8 mouse cellular contexts compared by ENCODE assay signal in genomic region chr14:40894576-40895247, GRCm38 (mm10). TPM values are rescaled to one million over a fixed set of nuclear protein-coding genes. Genes with fewer than 3 reads are reported as not detected.
A peak's percentile ranks its signal among the peaks of the same experiment; 100 is the strongest.
DNase-seq lines count a peak whose midpoint lies in the region; ATAC-seq and TF ChIP-seq lines count a peak whose summit lies in the region.

No protein-coding gene starts in this region.

- peak; percentile 65 to 73 for DNase-seq in gastrocnemius, adult 8-10 months (ENCODE audit: low spot score in 2 of 2)
- peak; percentile 87 for DNase-seq in hindbrain, postnatal 0 days (ENCODE audit: low spot score)
- DNase-seq in left cerebral cortex, adult 2 months (ENCODE audit: extremely low spot score in 1 of 2, low spot score in 2 of 2), result peak; percentile 82 to 88
- peak; percentile 89 to 90 for DNase-seq in right cerebral cortex, adult 2 months (ENCODE audit: low spot score in 2 of 2)
- DNase-seq in urinary bladder, postnatal 10 days (ENCODE audit: low spot score), result peak; percentile 47

- no peak overlapping the region for H3K27ac ChIP-seq in hindbrain, postnatal 0 days
- H3K27ac ChIP-seq in left cerebral cortex, adult 2 months, result no peak overlapping the region

- ATAC-seq in activated CD4-positive, CD25-positive, alpha-beta regulatory T cell, adult 4 months, result peak; percentile 53
- ATAC-seq in common myeloid progenitor, adult 5-6 weeks (replicated peaks; ENCODE audit: low read depth, poor library complexity, severe bottlenecking), result peak; percentile 92
- ATAC-seq in hindbrain, postnatal 0 days, result peak; percentile 90
- ATAC-seq in megakaryocyte, adult 5-6 weeks (ENCODE audit: poor library complexity, severe bottlenecking), result peak; percentile 87

- peak overlapping the region; percentile 21 for H3K4me3 ChIP-seq in hindbrain, postnatal 0 days (ENCODE audit: low read length)
- peak overlapping the region; percentile 42 for H3K4me3 ChIP-seq in left cerebral cortex, adult 2 months

- intact Hi-C loops in left cerebral cortex, adult 2 months (cut with DNase I), result loop anchor here (5.0 kb wide), 1 partner anchor 1362 kb away; no protein-coding TSS in a partner anchor

- peak; percentile 95 for TF ChIP-seq CTCF in hindbrain, postnatal 0 days (IDR thresholded peaks at IDR 0.05; ENCODE audit: low read depth)
- peak; percentile 97 for TF ChIP-seq CTCF in left cerebral cortex, adult 2 months (IDR thresholded peaks at IDR 0.05)

- no peaks in the 10 kb centered on the region for H3K4me1 ChIP-seq in hindbrain, postnatal 0 days (ENCODE audit: insufficient read depth, low read length)

- 13% methylated on average over 23 of the region's 23 CpGs for WGBS in hindbrain, postnatal 0 days

- H3K9ac ChIP-seq in hindbrain, postnatal 0 days (replicated peaks; ENCODE audit: low read length), result peak overlapping the region; percentile 24; the same call in 1 of the 2 replicates

- no peaks in the 10 kb centered on the region for H3K9me3 ChIP-seq in hindbrain, postnatal 0 days (ENCODE audit: low read length)

- H3K27me3 ChIP-seq in hindbrain, postnatal 0 days (ENCODE audit: insufficient read depth, low read length), result no peaks in the 10 kb centered on the region

- H3K36me3 ChIP-seq in hindbrain, postnatal 0 days (ENCODE audit: insufficient read depth, low read length), result no peaks in the 10 kb centered on the region

- peak overlapping the region; percentile 54 for H3K4me2 ChIP-seq in hindbrain, postnatal 0 days (ENCODE audit: low read depth, low read length)

RNA-seq across cellular contexts. Expression of gene Sh2d4b, which starts 1.6 kb away (rescaled TPM):
- polyA plus RNA-seq in activated CD4-positive, CD25-positive, alpha-beta regulatory T cell, adult 4 months (2017; shearing (Covaris generic)), result not detected
- 0.46 TPM in 1 of 2 replicates, not detected in the other for total RNA-seq in common myeloid progenitor, adult 5-6 weeks (2017)
- total RNA-seq in gastrocnemius, adult 8-10 months (2022), result 1 to 10 TPM in 1 of 4 experiments, under 1 TPM in 3; 0.24 to 1.2 (median 0.31) TPM
- total RNA-seq in hindbrain, postnatal 0 days (2014; rRNA removed), result 1.8 and 2.6 TPM in 2 replicates
- polyA plus RNA-seq in hindbrain, postnatal 0 days (2015; fragmentation: Nextera tagmentation; extraction: Ambion mirVana), result 0.54 and 0.63 TPM in 2 replicates
- 1 to 10 TPM; 5.8 to 6.7 TPM for total RNA-seq in left cerebral cortex, adult 2 months (2021)
- total RNA-seq in megakaryocyte, adult 5-6 weeks (2015), result 0.30 and 0.31 TPM in 2 replicates
- total RNA-seq in megakaryocyte, adult 5-6 weeks (2017), result 0.18 and 0.28 TPM in 2 replicates
